Mouse (Mus musculus) C2C12 (cell line): ENCODE measurements around the gene Zfp964.

Source experiments
- CEBPB ChIP-seq: IDR thresholded peaks from one replicate; pipeline ENCODE4 v1.6.1; 2011; ENCODE audit warnings: low read depth, mild to moderate bottlenecking, control low read depth, moderate library complexity
- CTCF ChIP-seq: IDR thresholded peaks from one replicate; pipeline ENCODE4 v1.5.1; 2011; ENCODE audit not compliant: control insufficient read depth, insufficient read depth, insufficient read length
- MAX ChIP-seq: IDR thresholded peaks from one replicate; pipeline ENCODE4 v1.6.1; 2011; ENCODE audit warnings: mild to moderate bottlenecking, control low read depth
- MYOD1 ChIP-seq: IDR thresholded peaks from one replicate; pipeline ENCODE4 v1.6.1; 2011; ENCODE audit warnings: low read depth; ENCODE audit not compliant: control insufficient read depth, insufficient read length
- MYOG ChIP-seq: IDR thresholded peaks from one replicate; pipeline ENCODE4 v1.6.1; 2011; ENCODE audit not compliant: control insufficient read depth, insufficient read length; ENCODE audit errors: extremely low read depth
- USF1 ChIP-seq: IDR thresholded peaks from one replicate; pipeline ENCODE4 v1.6.1; 2011; ENCODE audit warnings: low read depth, mild to moderate bottlenecking, control low read depth, moderate library complexity

DNA sequence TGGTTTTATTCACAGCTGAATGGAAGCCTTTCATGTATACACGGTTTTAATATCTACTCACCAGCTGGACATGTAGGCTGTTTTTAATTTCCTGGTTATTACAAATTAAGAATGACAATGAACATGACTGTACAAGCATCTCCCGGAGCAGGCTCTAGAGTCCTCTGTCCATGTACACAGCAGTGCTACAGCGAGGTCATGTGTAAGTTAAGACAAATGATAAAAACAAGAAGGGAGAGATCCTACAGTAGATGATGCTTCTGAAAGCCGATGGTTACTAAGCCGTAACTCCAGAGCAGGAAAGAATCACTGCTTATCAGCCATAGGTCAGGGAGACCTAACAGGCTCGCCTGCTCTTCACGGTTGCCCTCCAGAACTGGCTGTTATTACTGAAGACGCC lies 59.2 kb downstream of the Zfp964 start:
- TF ChIP-seq CTCF (no peak), USF1 (no peak), MYOG (no peak), MAX (no peak), MYOD1 (no peak), CEBPB (no peak)
